Mouse (Mus musculus) kidney, adult 2 months (tissue): ENCODE measurements at regions not wholly inside any gene's neighbourhood (a gene's known extent, or its start where the extent isn't known, plus 50 kb on each side); places are given as distances from the start of the nearest gene placed in this dataset.

ENCODE experiments used
- DNase-seq: peaks from one replicate; pipeline ENCODE4 v3.0.0; 2021
- H3K27ac ChIP-seq: fragments of 200-500 bp; 2 replicates; pipeline ENCODE4 v1.5.1; 2012; ENCODE audit warnings: low read depth, low read length, control low read depth, inconsistent platforms; ENCODE audit not compliant: insufficient read depth
- H3K27me3 ChIP-seq: fragments of 200-500 bp; replicated peaks from 2 replicates; pipeline ENCODE4 v1.6.1; 2012; ENCODE audit warnings: mild to moderate bottlenecking, moderate library complexity, low read length, inconsistent platforms; ENCODE audit not compliant: control insufficient read depth, insufficient read depth
- H3K36me3 ChIP-seq: fragments of 200-500 bp; 2 replicates; pipeline ENCODE4 v1.6.1; 2012; ENCODE audit warnings: mild to moderate bottlenecking, moderate library complexity, low read length, inconsistent platforms; ENCODE audit not compliant: control insufficient read depth, insufficient read depth
- H3K4me1 ChIP-seq: fragments of 200-500 bp; 2 replicates; pipeline ENCODE4 v1.6.1; 2011; ENCODE audit warnings: low read length; ENCODE audit not compliant: control insufficient read depth, insufficient read depth
- H3K4me3 ChIP-seq: fragments of 200-500 bp; 2 replicates; pipeline ENCODE4 v1.5.1; 2011; ENCODE audit warnings: mild to moderate bottlenecking, low read depth, low read length, control low read depth; ENCODE audit not compliant: insufficient read depth
- CTCF ChIP-seq: fragments of 200-500 bp; conservative IDR thresholded peaks from 2 replicates; pipeline ENCODE4 v1.5.1; 2011; ENCODE audit warnings: low read depth, mild to moderate bottlenecking, control low read depth, low read length, moderate library complexity, mixed read lengths; ENCODE audit not compliant: insufficient read depth, insufficient read length
- POLR2A ChIP-seq: fragments of 200-500 bp; IDR thresholded peaks from one replicate; pipeline ENCODE4 v1.6.1; 2011; ENCODE audit warnings: low read depth, low read length, control low read depth
- WGBS: fragments of 180-500 bp; shearing (Covaris S2); methylation state at CpG from one replicate; pipeline ENCODE4 v1.1.7; 2018; 5-methylcytosine and 5-hydroxymethylcytosine counted together

GRCm38 (mm10) chr2:51732355-51732754, 105.0 kb downstream of the Tas2r134 start:
- TF ChIP-seq POLR2A (no peak), CTCF (no peak)
- Histone ChIP-seq H3K27me3 (no peaks in the 10 kb centered on the region), H3K4me1 (no peaks in the 10 kb centered on the region), H3K4me3 (no peak overlapping the region), H3K27ac (no peak overlapping the region), H3K36me3 (no peaks in the 10 kb centered on the region)
- no peak for DNase-seq
- WGBS: 60% methylated on average over 2 of the region's 2 CpGs

GRCm38 (mm10) chr2:51733218-51733617, 105.9 kb downstream of the Tas2r134 start:
- H3K27ac ChIP-seq: no peak overlapping the region
- TF ChIP-seq CTCF: no peak
- no peak for TF ChIP-seq POLR2A
- H3K27me3 ChIP-seq: no peaks in the 10 kb centered on the region
- no peak overlapping the region for H3K4me3 ChIP-seq
- H3K36me3 ChIP-seq: no peaks in the 10 kb centered on the region
- H3K4me1 ChIP-seq: no peaks in the 10 kb centered on the region
- no peak for DNase-seq
- WGBS: 84% methylated on average over 3 of the region's 3 CpGs

DNA sequence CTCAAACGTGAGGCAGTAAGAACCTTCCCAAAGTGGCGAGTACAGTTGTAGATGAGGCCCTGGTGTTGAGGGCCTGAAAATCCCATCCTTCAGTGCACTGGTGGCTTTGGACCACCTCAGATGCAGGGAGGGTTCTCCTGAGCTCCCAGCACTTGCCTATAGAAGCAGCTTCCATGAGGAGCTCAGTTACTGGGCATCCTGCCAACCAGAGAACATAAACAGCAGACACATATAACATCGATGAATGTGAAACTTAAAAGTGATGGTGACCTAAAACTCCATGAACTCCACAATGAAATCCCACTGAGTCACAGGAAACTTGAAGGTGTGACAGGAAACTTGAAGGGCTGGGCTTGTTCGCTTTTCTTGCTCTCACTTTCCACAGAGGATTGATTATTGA, 109.1 kb downstream of the Tas2r134 start:
- DNase-seq: no peak
- Histone ChIP-seq H3K36me3 (no peaks in the 10 kb centered on the region), H3K27ac (no peak overlapping the region), H3K4me3 (no peak overlapping the region), H3K27me3 (no peaks in the 10 kb centered on the region), H3K4me1 (no peaks in the 10 kb centered on the region)
- TF ChIP-seq POLR2A (no peak), CTCF (no peak)
- 62% methylated on average over 4 of the region's 4 CpGs for WGBS

- no peak for DNase-seq
- 91% methylated on average over 7 of the region's 7 CpGs for WGBS
- H3K27me3 ChIP-seq: no peaks in the 10 kb centered on the region
- H3K4me1 ChIP-seq: no peaks in the 10 kb centered on the region
- TF ChIP-seq CTCF (no peak), POLR2A (no peak)
- no peak overlapping the region for H3K4me3 ChIP-seq
- H3K36me3 ChIP-seq: no peaks in the 10 kb centered on the region
- no peak overlapping the region for H3K27ac ChIP-seq
These were observed 120.5 kb downstream of the Tas2r134 start for GRCm38 (mm10) chr2:51747675-51748319.

GRCm38 (mm10) chr2:51749247-51749646, 121.9 kb downstream of the Tas2r134 start:
- TF ChIP-seq CTCF (no peak), POLR2A (no peak)
- H3K27me3 ChIP-seq: no peaks in the 10 kb centered on the region
- no peak for DNase-seq
- 15% methylated on average over 3 of the region's 3 CpGs for WGBS
- H3K4me1 ChIP-seq: no peaks in the 10 kb centered on the region
- H3K27ac ChIP-seq: no peak overlapping the region
- H3K4me3 ChIP-seq: no peak overlapping the region
- no peaks in the 10 kb centered on the region for H3K36me3 ChIP-seq

DNA sequence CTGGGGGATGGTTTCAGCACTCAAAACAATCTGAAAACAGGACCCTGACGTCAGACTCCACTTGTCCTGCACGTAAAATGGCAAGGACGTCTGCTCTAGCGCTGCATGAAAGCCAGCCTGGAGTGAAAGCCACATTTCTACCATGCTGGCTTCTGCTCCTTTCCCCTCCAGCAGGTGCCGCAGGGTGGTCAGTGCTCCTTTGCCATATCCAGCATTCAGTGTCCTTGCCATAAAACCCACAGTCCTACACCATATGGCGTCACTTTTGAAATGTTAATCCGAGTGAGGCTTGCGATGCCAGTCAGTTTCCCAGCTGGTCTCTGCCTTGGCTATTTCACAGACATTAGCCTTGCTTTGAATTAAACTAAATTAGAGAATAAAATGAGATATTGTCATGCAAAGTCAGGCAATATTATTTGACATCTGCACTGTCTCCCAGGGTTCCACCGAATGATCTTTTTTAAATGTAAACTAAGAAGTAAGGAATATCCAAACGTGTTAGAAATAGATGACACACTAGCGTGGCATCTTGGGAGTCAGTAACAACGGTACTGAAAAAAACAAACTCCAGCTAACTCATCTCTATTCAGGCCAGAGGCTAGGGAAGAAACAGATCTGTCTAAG, 125.7 kb downstream of the Tas2r134 start:
- Histone ChIP-seq H3K4me1 (no peaks in the 10 kb centered on the region), H3K36me3 (no peaks in the 10 kb centered on the region), H3K27me3 (no peaks in the 10 kb centered on the region), H3K27ac (no peak overlapping the region), H3K4me3 (no peak overlapping the region)
- TF ChIP-seq POLR2A: no peak
- no peak for TF ChIP-seq CTCF
- DNase-seq: no peak
- WGBS: 65% methylated on average over 12 of the region's 12 CpGs

GRCm38 (mm10) chr2:51753565-51754031, 126.3 kb downstream of the Tas2r134 start:
- TF ChIP-seq POLR2A: no peak
- TF ChIP-seq CTCF: no peak
- 38% methylated on average over 7 of the region's 7 CpGs for WGBS
- H3K27me3 ChIP-seq: no peaks in the 10 kb centered on the region
- H3K36me3 ChIP-seq: no peaks in the 10 kb centered on the region
- no peak overlapping the region for H3K4me3 ChIP-seq
- H3K4me1 ChIP-seq: no peaks in the 10 kb centered on the region
- H3K27ac ChIP-seq: no peak overlapping the region
- DNase-seq: no peak
